Mouse (Mus musculus) liver, postnatal 0 days (tissue): ENCODE results near the gene Hivep3.

Source experiments
- CTCF ChIP-seq: sonication (generic); IDR thresholded peaks from 2 replicates; pipeline ENCODE4 v1.5.1; 2016; ENCODE audit warnings: antibody characterized with exemption, low read depth
- EP300 ChIP-seq: IDR thresholded peaks from 2 replicates; pipeline ENCODE4 v1.6.1; 2016; ENCODE audit warnings: antibody characterized with exemption, low read depth, mild to moderate bottlenecking

- TF ChIP-seq CTCF (no peak), EP300 (no peak)
These were observed 325.2 kb downstream of the Hivep3 start for GRCm38 (mm10) chr4:120058794-120059193.
